Mouse (Mus musculus): ENCODE data around the gene Atp13a4. TPM values are rescaled to one million over a fixed set of nuclear protein-coding genes. Genes with fewer than 3 reads are reported as not detected.

Atp13a4 gene
- total RNA-seq, 1 experiment: 1.1 TPM

DNA sequence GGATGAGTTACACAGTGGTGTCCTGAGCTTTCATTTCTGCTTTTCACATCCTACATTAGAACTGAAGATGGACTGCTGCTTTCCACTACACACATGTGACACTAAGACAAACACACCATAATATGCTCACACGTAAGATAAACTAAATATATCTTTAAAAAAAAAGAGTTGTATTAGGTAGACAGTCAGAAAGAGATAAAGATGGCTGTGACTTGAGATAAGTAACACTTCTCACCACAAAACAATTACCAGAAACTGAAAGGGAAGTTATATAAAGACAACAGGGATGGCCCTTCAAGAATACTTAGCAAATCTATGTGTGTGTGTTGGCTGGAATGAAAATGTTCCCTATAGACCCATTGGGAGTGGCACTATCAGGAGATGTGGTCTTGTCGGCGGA is 34.8 kb downstream of the Atp13a4 start:
- H3K36me3 ChIP-seq (ENCODE audit: control insufficient read depth, insufficient read depth, low read length, poor library complexity, severe bottlenecking): no peaks in the 10 kb centered on the region
- no peaks in the 10 kb centered on the region for H3K9me3 ChIP-seq (ENCODE audit: control insufficient read depth, insufficient read depth, low read depth, low read length)
- no peak overlapping the region for H3K27ac ChIP-seq (ENCODE audit: insufficient read depth, low read depth, low read length, poor library complexity, severe bottlenecking)
- H3K4me1 ChIP-seq (ENCODE audit: control insufficient read depth in 2 of 2, insufficient read depth in 2 of 2, low read length in 2 of 2, poor library complexity in 1 of 2): no peaks in the 10 kb centered on the region
- in situ Hi-C loops (cut with MboI; ENCODE audit: low sequenced_read_pairs in 2 of 2, unreplicated experiment in 2 of 2): no loop called here
- DNase-seq (ENCODE audit: low read depth, low spot score): no peak
- no peak overlapping the region for H3K4me3 ChIP-seq (ENCODE audit: insufficient read depth in 1 of 2, low read depth in 1 of 2, low read length in 2 of 2, poor library complexity in 1 of 2, severe bottlenecking in 1 of 2)
- TF ChIP-seq HCFC1 (IDR thresholded peaks at IDR 0.05; ENCODE audit: borderline replicate concordance, insufficient read depth, low read length) (no peak), CHD2 (IDR thresholded peaks at IDR 0.05; ENCODE audit: low read depth, low read length) (no peak), MAFK (IDR thresholded peaks at IDR 0.05; ENCODE audit: insufficient read depth, low read depth, low read length) (no peak), ZNF384 (IDR thresholded peaks at IDR 0.05; ENCODE audit: low read depth, low read length) (no peak), ZC3H11A (IDR thresholded peaks at IDR 0.05; ENCODE audit: borderline replicate concordance, low read depth, low read length) (no peak)
- no peak overlapping the region for H3K9ac ChIP-seq (ENCODE audit: insufficient read depth, low read depth, low read length, poor library complexity, severe bottlenecking)

GRCm38 (mm10) chr16:29504671-29505070 is 40.0 kb downstream of the Atp13a4 start:
- DNase-seq (ENCODE audit: low read depth, low spot score): no peak
- Histone ChIP-seq H3K4me1 (ENCODE audit: control insufficient read depth in 2 of 2, insufficient read depth in 2 of 2, low read length in 2 of 2, poor library complexity in 1 of 2) (no peaks in the 10 kb centered on the region), H3K9ac (ENCODE audit: insufficient read depth, low read depth, low read length, poor library complexity, severe bottlenecking) (no peak overlapping the region), H3K27ac (ENCODE audit: insufficient read depth, low read depth, low read length, poor library complexity, severe bottlenecking) (no peak overlapping the region), H3K9me3 (ENCODE audit: control insufficient read depth, insufficient read depth, low read depth, low read length) (no peaks in the 10 kb centered on the region), H3K36me3 (ENCODE audit: control insufficient read depth, insufficient read depth, low read length, poor library complexity, severe bottlenecking) (no peaks in the 10 kb centered on the region), H3K4me3 (ENCODE audit: insufficient read depth in 1 of 2, low read depth in 1 of 2, low read length in 2 of 2, poor library complexity in 1 of 2, severe bottlenecking in 1 of 2) (no peak overlapping the region)
- in situ Hi-C loops (cut with MboI; ENCODE audit: low sequenced_read_pairs in 2 of 2, unreplicated experiment in 2 of 2): no loop called here
- no peak for TF ChIP-seq ZNF384 (IDR thresholded peaks at IDR 0.05; ENCODE audit: low read depth, low read length)
- TF ChIP-seq MAFK (IDR thresholded peaks at IDR 0.05; ENCODE audit: insufficient read depth, low read depth, low read length): no peak
- TF ChIP-seq CHD2 (IDR thresholded peaks at IDR 0.05; ENCODE audit: low read depth, low read length): no peak
- no peak for TF ChIP-seq HCFC1 (IDR thresholded peaks at IDR 0.05; ENCODE audit: borderline replicate concordance, insufficient read depth, low read length)
- no peak for TF ChIP-seq ZC3H11A (IDR thresholded peaks at IDR 0.05; ENCODE audit: borderline replicate concordance, low read depth, low read length)

DNA sequence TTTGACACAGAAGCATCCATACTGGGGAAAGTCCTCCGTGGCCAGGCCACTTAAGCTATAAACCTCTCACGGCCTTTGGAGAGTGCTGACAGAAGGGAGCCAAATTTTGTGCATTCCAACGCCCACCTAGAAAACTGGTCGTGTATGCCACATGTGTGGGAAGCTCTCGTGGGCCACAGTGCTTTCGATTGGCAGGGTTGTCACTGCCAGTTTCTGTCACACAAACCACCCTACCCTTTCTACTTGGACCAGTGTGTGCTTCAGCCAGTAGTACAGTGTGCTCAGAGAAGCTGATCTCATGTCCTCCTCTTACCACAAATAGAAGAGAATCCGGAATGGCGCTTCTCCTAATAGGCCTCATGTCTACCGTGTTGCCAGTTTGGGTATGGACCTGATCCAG is 40.5 kb downstream of the Atp13a4 start:
- no peaks in the 10 kb centered on the region for H3K9me3 ChIP-seq (ENCODE audit: control insufficient read depth, insufficient read depth, low read depth, low read length)
- H3K4me3 ChIP-seq (ENCODE audit: insufficient read depth in 1 of 2, low read depth in 1 of 2, low read length in 2 of 2, poor library complexity in 1 of 2, severe bottlenecking in 1 of 2): no peak overlapping the region
- in situ Hi-C loops (cut with MboI; ENCODE audit: low sequenced_read_pairs in 2 of 2, unreplicated experiment in 2 of 2): no loop called here
- no peak overlapping the region for H3K27ac ChIP-seq (ENCODE audit: insufficient read depth, low read depth, low read length, poor library complexity, severe bottlenecking)
- TF ChIP-seq MAFK (IDR thresholded peaks at IDR 0.05; ENCODE audit: insufficient read depth, low read depth, low read length): no peak
- no peak for TF ChIP-seq HCFC1 (IDR thresholded peaks at IDR 0.05; ENCODE audit: borderline replicate concordance, insufficient read depth, low read length)
- no peak for TF ChIP-seq ZNF384 (IDR thresholded peaks at IDR 0.05; ENCODE audit: low read depth, low read length)
- no peak for TF ChIP-seq CHD2 (IDR thresholded peaks at IDR 0.05; ENCODE audit: low read depth, low read length)
- TF ChIP-seq ZC3H11A (IDR thresholded peaks at IDR 0.05; ENCODE audit: borderline replicate concordance, low read depth, low read length): no peak
- H3K9ac ChIP-seq (ENCODE audit: insufficient read depth, low read depth, low read length, poor library complexity, severe bottlenecking): no peak overlapping the region
- no peak for DNase-seq (ENCODE audit: low read depth, low spot score)
- no peaks in the 10 kb centered on the region for H3K4me1 ChIP-seq (ENCODE audit: control insufficient read depth in 2 of 2, insufficient read depth in 2 of 2, low read length in 2 of 2, poor library complexity in 1 of 2)
- H3K36me3 ChIP-seq (ENCODE audit: control insufficient read depth, insufficient read depth, low read length, poor library complexity, severe bottlenecking): no peaks in the 10 kb centered on the region

GRCm38 (mm10) chr16:29491031-29491430 is 53.6 kb downstream of the Atp13a4 start:
- TF ChIP-seq MAFK (IDR thresholded peaks at IDR 0.05; ENCODE audit: insufficient read depth, low read depth, low read length): no peak
- no peak for TF ChIP-seq ZNF384 (IDR thresholded peaks at IDR 0.05; ENCODE audit: low read depth, low read length)
- no peak for TF ChIP-seq ZC3H11A (IDR thresholded peaks at IDR 0.05; ENCODE audit: borderline replicate concordance, low read depth, low read length)
- no peak for TF ChIP-seq HCFC1 (IDR thresholded peaks at IDR 0.05; ENCODE audit: borderline replicate concordance, insufficient read depth, low read length)
- no peak for TF ChIP-seq CHD2 (IDR thresholded peaks at IDR 0.05; ENCODE audit: low read depth, low read length)
- in situ Hi-C loops (cut with MboI; ENCODE audit: low sequenced_read_pairs in 2 of 2, unreplicated experiment in 2 of 2): no loop called here
- H3K4me1 ChIP-seq (ENCODE audit: control insufficient read depth in 2 of 2, insufficient read depth in 2 of 2, low read length in 2 of 2, poor library complexity in 1 of 2): no peaks in the 10 kb centered on the region
- no peak overlapping the region for H3K9ac ChIP-seq (ENCODE audit: insufficient read depth, low read depth, low read length, poor library complexity, severe bottlenecking)
- H3K36me3 ChIP-seq (ENCODE audit: control insufficient read depth, insufficient read depth, low read length, poor library complexity, severe bottlenecking): no peaks in the 10 kb centered on the region
- no peak overlapping the region for H3K4me3 ChIP-seq (ENCODE audit: insufficient read depth in 1 of 2, low read depth in 1 of 2, low read length in 2 of 2, poor library complexity in 1 of 2, severe bottlenecking in 1 of 2)
- no peak overlapping the region for H3K27ac ChIP-seq (ENCODE audit: insufficient read depth, low read depth, low read length, poor library complexity, severe bottlenecking)
- no peaks in the 10 kb centered on the region for H3K9me3 ChIP-seq (ENCODE audit: control insufficient read depth, insufficient read depth, low read depth, low read length)
- no peak for DNase-seq (ENCODE audit: low read depth, low spot score)

DNA sequence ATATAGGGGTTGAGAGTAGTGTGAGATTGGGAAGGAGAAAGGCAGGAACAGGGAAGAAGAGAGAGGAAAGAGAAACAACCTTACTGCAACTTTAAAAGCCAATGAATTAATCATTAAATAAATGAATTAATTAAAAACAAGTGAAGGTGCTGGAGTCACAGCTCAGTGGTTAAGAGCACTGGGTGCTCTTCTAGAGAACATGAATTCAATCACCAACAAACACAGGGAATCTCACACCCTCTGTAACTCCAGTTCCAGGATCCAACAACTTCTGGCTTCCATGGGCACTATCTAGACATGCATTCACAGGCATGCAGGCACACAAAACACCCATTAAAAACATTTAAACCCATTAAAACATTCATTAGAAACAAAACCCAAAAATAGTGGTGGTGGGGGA is 63.2 kb downstream of the Atp13a4 start:
- no peak overlapping the region for H3K4me3 ChIP-seq (ENCODE audit: insufficient read depth in 1 of 2, low read depth in 1 of 2, low read length in 2 of 2, poor library complexity in 1 of 2, severe bottlenecking in 1 of 2)
- no peaks in the 10 kb centered on the region for H3K36me3 ChIP-seq (ENCODE audit: control insufficient read depth, insufficient read depth, low read length, poor library complexity, severe bottlenecking)
- in situ Hi-C loops (cut with MboI; ENCODE audit: low sequenced_read_pairs in 2 of 2, unreplicated experiment in 2 of 2): no loop called here
- H3K9ac ChIP-seq (ENCODE audit: insufficient read depth, low read depth, low read length, poor library complexity, severe bottlenecking): no peak overlapping the region
- TF ChIP-seq ZC3H11A (IDR thresholded peaks at IDR 0.05; ENCODE audit: borderline replicate concordance, low read depth, low read length): no peak
- TF ChIP-seq HCFC1 (IDR thresholded peaks at IDR 0.05; ENCODE audit: borderline replicate concordance, insufficient read depth, low read length): no peak
- no peak for TF ChIP-seq CHD2 (IDR thresholded peaks at IDR 0.05; ENCODE audit: low read depth, low read length)
- no peak for TF ChIP-seq ZNF384 (IDR thresholded peaks at IDR 0.05; ENCODE audit: low read depth, low read length)
- no peak for TF ChIP-seq MAFK (IDR thresholded peaks at IDR 0.05; ENCODE audit: insufficient read depth, low read depth, low read length)
- H3K27ac ChIP-seq (ENCODE audit: insufficient read depth, low read depth, low read length, poor library complexity, severe bottlenecking): no peak overlapping the region
- no peaks in the 10 kb centered on the region for H3K4me1 ChIP-seq (ENCODE audit: control insufficient read depth in 2 of 2, insufficient read depth in 2 of 2, low read length in 2 of 2, poor library complexity in 1 of 2)
- no peaks in the 10 kb centered on the region for H3K9me3 ChIP-seq (ENCODE audit: control insufficient read depth, insufficient read depth, low read depth, low read length)
- DNase-seq (ENCODE audit: low read depth, low spot score): no peak

All from ES-E14 (cell line).